Mouse (Mus musculus): ENCODE measurements around the gene Zfp982. TPM values are rescaled to one million over a fixed set of nuclear protein-coding genes. Genes with fewer than 3 reads are reported as not detected.
"Not testable (repeated sequence)": the region's sequence is repeated elsewhere in the genome, so short reads cannot be mapped to it uniquely, and the experiment has no call there.

Zfp982 gene
- polyA plus RNA-seq (2016; fragmentation: Nextera tagmentation; extraction: Ambion mirVana), result 6.0 and 6.9 TPM in 2 replicates

GRCm38 (mm10) chr4:147492117-147492516 lies at the start of gene Zfp982:
TSS of gene Zfp982 (plus strand) at chr4:147492417.
- WGBS, result 87% methylated on average over 7 of the region's 7 CpGs
- H3K9me3 ChIP-seq, result peaks cover 56% of the 10 kb centered on the region
- not testable (repeated sequence) for H3K27ac ChIP-seq

DNA sequence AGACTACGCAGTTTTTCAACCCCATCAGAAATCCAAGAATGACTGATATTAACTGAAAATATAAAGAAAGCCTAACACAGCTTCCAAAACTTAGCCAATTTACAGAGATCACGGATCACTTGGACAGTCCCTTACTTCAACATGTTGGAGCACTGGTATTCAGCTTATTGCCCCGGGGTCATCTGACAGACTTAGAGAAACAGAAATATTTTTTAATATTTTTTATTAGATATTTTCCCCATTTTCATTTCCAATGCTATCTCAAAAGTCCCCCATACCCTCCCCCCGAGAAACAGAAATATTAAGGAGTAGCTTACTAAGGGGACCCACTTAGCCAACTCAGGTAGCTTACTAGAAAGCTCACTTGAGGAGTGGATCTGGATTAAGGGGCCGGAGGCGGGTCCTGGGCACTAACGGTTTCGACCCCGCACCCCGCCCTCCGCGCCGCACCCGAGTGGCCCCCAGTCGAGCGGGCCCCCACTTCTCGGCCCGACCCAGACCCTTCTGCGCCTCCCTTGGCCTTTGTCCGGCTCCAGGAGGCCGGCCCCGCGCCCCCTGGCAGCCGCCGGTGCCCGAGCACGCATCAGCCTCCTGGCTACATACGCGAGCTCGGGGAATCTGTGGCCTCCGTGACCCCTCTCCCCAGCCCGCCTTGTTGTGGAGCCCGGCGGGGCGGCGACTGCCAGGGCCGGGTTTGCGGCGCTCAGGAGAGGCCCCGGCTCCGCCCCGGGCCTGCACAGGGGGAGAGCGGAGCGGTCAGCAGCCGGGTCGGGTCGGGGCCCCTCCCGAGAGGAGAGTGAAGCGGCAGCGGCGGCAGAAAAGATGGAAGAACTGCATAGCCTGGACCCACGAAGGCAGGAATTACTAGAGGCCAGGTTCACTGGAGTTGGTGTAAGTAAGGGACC lies 49.3 kb upstream of the Zfp982 start:
- not testable (repeated sequence) for H3K4me1 ChIP-seq (replicated peaks); H3K9me3 ChIP-seq; H3K27me3 ChIP-seq (ENCODE audit: insufficient read depth, poor library complexity, severe bottlenecking); H3K36me3 ChIP-seq
- peak overlapping the region; percentile 93 for H3K27ac ChIP-seq
- WGBS, result 6% methylated on average over 52 of the region's 52 CpGs
- DNase-seq (ENCODE audit: low spot score), result peak; percentile 84
- H3K4me3 ChIP-seq, result peak overlapping the region; percentile 60

More at GRCm38 (mm10) chr4:147492117-147492516, at the start of gene Zfp982:
- DNase-seq (ENCODE audit: low spot score); H3K4me3 ChIP-seq; H3K27me3 ChIP-seq (ENCODE audit: insufficient read depth, poor library complexity, severe bottlenecking); H3K4me1 ChIP-seq (replicated peaks): not testable (repeated sequence)
- peaks cover 23% of the 10 kb centered on the region for H3K36me3 ChIP-seq

GRCm38 (mm10) chr4:147443554-147443927 lies 48.7 kb upstream of the Zfp982 start:
- Histone ChIP-seq H3K27ac (peak overlapping the region; percentile 93), H3K4me3 (peak overlapping the region; percentile 60)
- H3K9me3 ChIP-seq; H3K27me3 ChIP-seq (ENCODE audit: insufficient read depth, poor library complexity, severe bottlenecking); H3K4me1 ChIP-seq (replicated peaks); H3K36me3 ChIP-seq: not testable (repeated sequence)
- 40% methylated on average over 8 of the region's 8 CpGs for WGBS
- peak; percentile 41 for DNase-seq (ENCODE audit: low spot score)

GRCm38 (mm10) chr4:147445371-147445770 lies 46.8 kb upstream of the Zfp982 start:
- H3K27me3 ChIP-seq (ENCODE audit: insufficient read depth, poor library complexity, severe bottlenecking); H3K27ac ChIP-seq; H3K36me3 ChIP-seq; DNase-seq (ENCODE audit: low spot score); H3K4me3 ChIP-seq: not testable (repeated sequence)
- Histone ChIP-seq H3K4me1 (replicated peaks) (peaks cover 14% of the 10 kb centered on the region), H3K9me3 (peaks cover 13% of the 10 kb centered on the region)

GRCm38 (mm10) chr4:147448358-147448757 lies 43.9 kb upstream of the Zfp982 start:
- Histone ChIP-seq H3K27ac (no peak overlapping the region), H3K4me3 (no peak overlapping the region), H3K9me3 (peaks cover 18% of the 10 kb centered on the region), H3K36me3 (no peaks in the 10 kb centered on the region), H3K4me1 (replicated peaks) (peaks cover 8% of the 10 kb centered on the region; the same call in 1 of the 2 replicates), H3K27me3 (ENCODE audit: insufficient read depth, poor library complexity, severe bottlenecking) (no peaks in the 10 kb centered on the region)
- DNase-seq (ENCODE audit: low spot score), result no peak
- 73% methylated on average over 2 of the region's 2 CpGs for WGBS

DNA sequence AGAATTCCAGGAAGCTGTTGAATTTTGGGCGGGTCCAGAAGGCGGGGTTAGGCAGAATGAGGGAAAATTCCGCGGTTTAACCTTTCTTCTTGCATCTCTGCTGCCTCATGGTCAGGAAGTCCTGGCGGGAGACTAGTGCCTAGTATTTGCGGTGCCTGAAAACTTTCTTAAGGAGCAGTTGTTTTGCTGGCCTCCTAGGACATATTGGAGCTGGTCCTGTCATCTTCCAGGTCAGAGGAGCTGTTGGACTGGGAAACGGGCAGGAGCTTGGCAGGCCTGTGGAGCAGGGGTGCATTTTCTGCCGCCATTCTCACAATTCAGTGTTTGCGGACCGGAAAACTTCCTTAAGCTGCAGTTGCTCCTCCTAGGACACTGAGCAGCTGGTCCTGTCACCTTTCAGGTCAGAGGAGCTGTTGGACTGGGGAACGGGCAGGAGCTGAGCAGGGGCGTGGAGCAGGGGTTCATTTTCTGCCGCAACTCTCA lies 43.1 kb upstream of the Zfp982 start:
- Histone ChIP-seq H3K27me3 (ENCODE audit: insufficient read depth, poor library complexity, severe bottlenecking) (no peaks in the 10 kb centered on the region), H3K9me3 (peaks cover 15% of the 10 kb centered on the region), H3K4me1 (replicated peaks) (peaks cover 5% of the 10 kb centered on the region; the same call in 1 of the 2 replicates), H3K4me3 (peak overlapping the region; percentile 39), H3K36me3 (no peaks in the 10 kb centered on the region), H3K27ac (0 out of 2 replicates have a peak overlapping the region, but pooled peaks have one; percentile 54)
- WGBS, result 36% methylated on average over 13 of the region's 13 CpGs
- DNase-seq (ENCODE audit: low spot score), result peak; percentile 56

GRCm38 (mm10) chr4:147449986-147450385 lies 42.2 kb upstream of the Zfp982 start:
- 84% methylated on average over 2 of the region's 2 CpGs for WGBS
- not testable (repeated sequence) for H3K36me3 ChIP-seq; H3K27ac ChIP-seq; H3K27me3 ChIP-seq (ENCODE audit: insufficient read depth, poor library complexity, severe bottlenecking); H3K4me1 ChIP-seq (replicated peaks); DNase-seq (ENCODE audit: low spot score); H3K4me3 ChIP-seq
- H3K9me3 ChIP-seq, result peaks cover 15% of the 10 kb centered on the region

DNA sequence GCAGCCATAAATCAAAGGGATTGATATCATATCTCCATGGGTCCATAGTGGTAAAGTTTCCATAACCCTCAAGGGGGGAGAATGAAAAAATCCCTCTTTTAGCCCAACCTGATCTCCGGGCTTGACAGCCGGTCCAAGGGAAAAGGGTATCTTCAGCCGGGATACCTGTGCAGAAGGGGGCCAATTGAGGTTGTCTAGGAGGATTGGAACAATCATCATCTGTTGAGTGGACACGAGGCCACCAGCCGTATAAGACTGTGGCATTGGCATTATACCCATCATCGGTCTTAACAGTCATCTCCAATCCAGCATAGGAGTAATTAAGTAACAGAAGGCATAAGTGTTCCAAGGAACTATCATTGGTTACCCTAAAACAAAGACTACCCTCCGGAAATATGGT lies 25.0 kb upstream of the Zfp982 start:
- H3K4me3 ChIP-seq; H3K4me1 ChIP-seq (replicated peaks); DNase-seq (ENCODE audit: low spot score); H3K27me3 ChIP-seq (ENCODE audit: insufficient read depth, poor library complexity, severe bottlenecking); H3K27ac ChIP-seq: not testable (repeated sequence)
- H3K36me3 ChIP-seq, result peaks cover 24% of the 10 kb centered on the region
- 88% methylated on average over 7 of the region's 7 CpGs for WGBS
- H3K9me3 ChIP-seq, result peaks cover 81% of the 10 kb centered on the region

- not testable (repeated sequence) for H3K27ac ChIP-seq; H3K36me3 ChIP-seq; H3K4me1 ChIP-seq (replicated peaks); DNase-seq (ENCODE audit: low spot score); H3K27me3 ChIP-seq (ENCODE audit: insufficient read depth, poor library complexity, severe bottlenecking); H3K4me3 ChIP-seq
- 88% methylated on average over 5 of the region's 5 CpGs for WGBS
- peaks cover 14% of the 10 kb centered on the region for H3K9me3 ChIP-seq
These were observed 6.8 kb downstream of the Zfp982 start for GRCm38 (mm10) chr4:147498772-147499613.

- H3K27ac ChIP-seq, result no peak overlapping the region
- H3K27me3 ChIP-seq (ENCODE audit: insufficient read depth, poor library complexity, severe bottlenecking), result no peaks in the 10 kb centered on the region
- H3K4me3 ChIP-seq, result no peak overlapping the region
- H3K4me1 ChIP-seq (replicated peaks), result no peaks in the 10 kb centered on the region
- WGBS, result 89% methylated on average over 2 of the region's 2 CpGs
- H3K9me3 ChIP-seq, result peaks cover 43% of the 10 kb centered on the region
- no peak for DNase-seq (ENCODE audit: low spot score)
- H3K36me3 ChIP-seq, result peaks cover 15% of the 10 kb centered on the region; the same call in 1 of the 2 replicates
These were observed 17.0 kb downstream of the Zfp982 start for GRCm38 (mm10) chr4:147509174-147509573.

DNA sequence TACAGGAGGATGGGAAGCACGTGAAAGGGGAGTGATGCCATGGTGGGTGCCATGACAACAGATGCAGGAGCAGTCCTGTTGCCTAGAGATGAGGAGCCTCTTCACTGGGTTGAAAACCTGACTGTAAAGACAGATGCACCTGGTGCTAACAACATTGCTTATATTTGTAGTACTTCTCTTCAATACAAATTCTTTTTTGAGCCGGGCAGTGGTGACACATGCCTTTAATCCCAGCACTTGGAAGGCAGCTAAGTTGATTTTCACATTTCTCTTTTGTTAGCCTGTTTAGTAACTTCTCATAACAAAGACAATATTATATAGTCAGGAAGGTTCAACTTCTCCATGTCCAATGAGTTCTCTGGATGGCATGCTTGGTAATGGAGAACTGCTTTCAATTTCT lies 26.8 kb downstream of the Zfp982 start:
- Histone ChIP-seq H3K4me3 (no peak overlapping the region), H3K27me3 (ENCODE audit: insufficient read depth, poor library complexity, severe bottlenecking) (no peaks in the 10 kb centered on the region), H3K9me3 (peaks cover 98% of the 10 kb centered on the region), H3K36me3 (no peaks in the 10 kb centered on the region), H3K27ac (no peak overlapping the region), H3K4me1 (replicated peaks) (no peaks in the 10 kb centered on the region)
- WGBS, result 73% methylated on average over 2 of the region's 2 CpGs
- no peak for DNase-seq (ENCODE audit: low spot score)

- H3K4me1 ChIP-seq (replicated peaks), result no peaks in the 10 kb centered on the region
- no peak overlapping the region for H3K4me3 ChIP-seq
- H3K9me3 ChIP-seq, result peaks cover 98% of the 10 kb centered on the region
- no peaks in the 10 kb centered on the region for H3K36me3 ChIP-seq
- H3K27ac ChIP-seq, result no peak overlapping the region
- no peaks in the 10 kb centered on the region for H3K27me3 ChIP-seq (ENCODE audit: insufficient read depth, poor library complexity, severe bottlenecking)
- DNase-seq (ENCODE audit: low spot score), result no peak
These were observed 27.9 kb downstream of the Zfp982 start for GRCm38 (mm10) chr4:147520100-147520499.

DNA sequence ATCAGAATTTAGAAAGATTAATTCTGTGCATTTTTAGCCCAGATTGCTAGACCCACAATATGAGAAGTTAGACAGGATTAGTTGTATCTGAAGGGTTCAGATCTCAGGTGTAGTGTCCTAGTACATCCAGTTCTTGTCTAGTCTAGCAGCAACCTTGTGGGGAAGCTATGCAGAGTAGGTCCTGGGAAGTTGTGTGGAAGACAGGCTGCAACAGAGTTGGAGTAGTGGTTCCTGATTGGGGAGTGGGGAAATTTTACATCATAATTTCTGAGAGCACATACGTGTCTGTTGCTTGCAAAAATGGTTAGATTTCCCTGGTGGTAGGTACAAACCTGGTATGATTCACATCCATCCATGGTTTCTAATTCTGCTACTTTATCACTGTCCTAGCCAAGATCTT lies 32.9 kb downstream of the Zfp982 start:
- no peaks in the 10 kb centered on the region for H3K36me3 ChIP-seq
- no peaks in the 10 kb centered on the region for H3K27me3 ChIP-seq (ENCODE audit: insufficient read depth, poor library complexity, severe bottlenecking)
- H3K27ac ChIP-seq, result no peak overlapping the region
- whole genome bisulfite sequencing, result 87% methylated on average over 1 of the region's 1 CpGs
- DNase-seq (ENCODE audit: low spot score), result no peak
- peaks cover 96% of the 10 kb centered on the region for H3K9me3 ChIP-seq
- H3K4me3 ChIP-seq, result no peak overlapping the region
- H3K4me1 ChIP-seq (replicated peaks), result no peaks in the 10 kb centered on the region
